Mouse (Mus musculus) right cerebral cortex, postnatal 36 days (tissue): ENCODE measurements around the gene Dnm3.

Source experiments
- DNase-seq, 2 experiments: peaks; one replicate each; pipeline ENCODE4 v3.0.0; 2022; ENCODE audit warnings: low spot score in 2 of 2, mixed read lengths in 1 of 2

The Dnm3 gene

DNA sequence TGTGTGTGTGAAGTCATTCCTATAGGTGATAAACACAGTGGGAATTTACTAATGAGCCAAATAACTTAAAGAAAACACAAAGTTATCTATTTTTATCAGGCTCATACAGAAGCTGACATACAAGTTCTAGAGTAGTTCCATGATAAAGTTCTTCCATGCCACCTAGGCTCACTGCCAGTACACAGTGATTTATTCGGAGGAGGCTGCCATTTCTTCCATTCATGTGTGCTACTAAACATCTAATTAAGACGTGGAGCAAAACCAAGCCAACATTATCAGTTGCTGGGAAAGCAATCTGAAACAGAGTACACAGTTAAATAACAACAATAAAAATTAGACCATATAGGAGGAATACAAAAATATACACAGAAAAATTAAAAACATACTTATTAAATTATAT is 150.2 kb downstream of the Dnm3 start:
- DNase-seq = no peak

DNA sequence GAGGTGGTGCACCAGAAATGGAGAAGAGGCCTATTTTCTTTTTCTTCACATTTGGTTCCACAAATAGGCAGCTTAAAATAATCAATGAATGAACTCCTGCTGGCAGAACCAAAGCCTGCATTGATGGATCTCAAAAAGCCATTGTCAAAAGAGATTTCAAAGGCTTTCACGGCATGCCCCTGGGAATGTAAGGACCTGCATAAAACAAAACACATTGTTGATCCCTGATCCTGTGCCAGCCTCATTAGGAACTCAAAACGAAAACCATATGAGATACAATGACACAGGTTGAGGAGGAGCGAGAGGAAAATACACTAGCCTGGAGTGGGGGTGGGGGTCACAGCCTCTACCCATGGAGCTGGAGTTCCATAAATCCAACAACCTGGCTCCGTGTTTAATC is 153.4 kb downstream of the Dnm3 start:
- no peak for DNase-seq

- DNase-seq = no peak
These were observed 154.7 kb downstream of the Dnm3 start for GRCm38 (mm10) chr1:162323142-162323541.

- peak in 1 of 2 experiments; percentile 38 for DNase-seq
These were observed 164.2 kb downstream of the Dnm3 start for GRCm38 (mm10) chr1:162313451-162314276.

DNA sequence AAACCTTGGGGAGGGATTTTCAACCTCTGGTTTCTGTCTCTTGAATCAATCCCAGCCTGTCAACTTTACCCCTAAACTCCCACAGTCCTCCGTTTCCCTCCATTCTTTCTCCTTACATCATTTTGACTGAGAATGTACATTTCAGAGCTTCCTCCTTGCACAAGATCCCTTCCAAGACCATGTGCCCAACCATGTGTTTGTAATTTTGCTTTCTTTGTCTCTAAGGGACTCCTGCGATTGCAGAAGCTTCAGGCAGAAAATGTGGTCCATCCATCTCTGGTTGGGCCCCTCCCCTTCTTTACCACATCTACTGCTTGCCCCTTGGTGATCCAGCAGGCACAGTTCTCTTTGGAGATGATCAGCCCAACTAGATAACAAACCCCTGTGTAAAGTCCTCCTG is 165.2 kb downstream of the Dnm3 start:
- DNase-seq = no peak

- no peak for DNase-seq
These were observed 165.7 kb downstream of the Dnm3 start for GRCm38 (mm10) chr1:162312152-162312551.

DNA sequence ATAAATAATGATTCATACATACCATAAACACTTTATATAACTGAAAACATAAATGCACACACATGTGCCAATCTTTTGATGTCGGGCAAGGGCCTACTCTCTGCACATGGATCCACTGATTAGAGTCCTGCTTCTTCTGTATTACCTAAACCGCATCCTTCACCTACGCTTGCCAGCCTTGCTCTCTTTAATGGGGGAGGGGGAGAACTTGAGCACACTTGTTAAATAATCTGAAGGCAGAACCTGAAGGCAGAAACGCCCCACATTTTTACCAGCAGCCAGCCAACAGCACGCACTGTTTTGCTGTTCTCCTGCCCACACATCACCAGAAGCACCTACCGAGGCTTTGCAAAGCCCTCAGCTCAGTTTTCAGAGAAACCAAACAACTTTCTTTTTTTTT is 172.6 kb downstream of the Dnm3 start:
- DNase-seq = peak in 1 of 2 experiments; percentile 48

DNA sequence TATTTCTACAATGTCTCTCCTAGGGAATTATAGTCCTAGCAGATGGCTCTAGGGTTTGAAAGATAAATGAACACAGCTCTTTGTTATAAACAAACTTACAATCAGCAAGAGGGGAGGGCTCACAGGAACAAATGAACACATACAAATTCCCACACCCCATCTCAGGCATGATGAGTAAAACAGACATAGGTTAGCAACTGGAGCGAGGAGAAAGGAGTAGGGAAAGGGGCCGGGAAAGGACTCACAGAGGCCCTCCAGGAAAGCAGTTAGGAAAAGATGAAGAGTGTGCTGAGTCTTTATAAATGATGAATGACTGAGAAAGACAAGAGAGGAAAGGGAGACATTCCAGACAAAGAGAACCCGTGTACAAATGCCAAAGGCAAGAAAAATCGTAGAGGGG is 175.4 kb downstream of the Dnm3 start:
- no peak for DNase-seq

DNA sequence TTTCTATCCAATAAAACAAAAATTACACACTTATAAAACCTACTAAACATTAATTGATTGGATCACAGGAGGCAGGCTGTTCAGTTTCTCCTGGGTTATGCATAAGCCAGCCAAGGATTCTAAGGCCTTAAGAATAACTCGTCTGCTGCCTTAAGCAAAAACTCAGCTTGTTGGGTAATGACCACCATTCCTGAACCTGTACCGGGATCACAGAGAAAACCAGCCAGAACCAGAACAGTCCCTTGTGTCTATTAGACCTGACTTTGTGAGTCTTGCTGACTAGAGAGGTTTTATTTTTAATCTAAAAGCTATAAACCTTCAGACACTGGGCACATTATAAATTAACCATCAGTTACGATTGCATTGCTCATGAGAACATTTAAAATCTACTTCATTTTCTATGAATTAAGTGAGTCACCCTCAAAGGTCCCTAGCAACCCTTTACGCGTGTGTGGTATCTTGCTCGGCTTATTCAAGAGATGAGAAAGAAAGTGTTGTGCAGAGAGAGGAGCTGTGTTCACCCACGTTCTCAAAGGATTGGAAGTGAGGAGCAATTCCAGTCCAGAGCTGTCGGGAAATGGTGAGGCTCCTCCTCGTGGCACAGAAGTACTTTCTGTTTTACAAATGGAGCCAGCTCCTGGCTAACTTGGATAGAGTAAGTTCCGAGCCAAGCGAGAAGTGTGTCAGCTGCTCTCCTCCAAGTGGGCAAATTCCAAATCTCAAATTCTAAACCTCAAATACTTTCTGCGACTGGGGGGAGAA is 178.1 kb downstream of the Dnm3 start:
- peak; percentile 36 to 52 for DNase-seq

- DNase-seq = no peak
These were observed 179.3 kb downstream of the Dnm3 start for GRCm38 (mm10) chr1:162298527-162298926.

DNA sequence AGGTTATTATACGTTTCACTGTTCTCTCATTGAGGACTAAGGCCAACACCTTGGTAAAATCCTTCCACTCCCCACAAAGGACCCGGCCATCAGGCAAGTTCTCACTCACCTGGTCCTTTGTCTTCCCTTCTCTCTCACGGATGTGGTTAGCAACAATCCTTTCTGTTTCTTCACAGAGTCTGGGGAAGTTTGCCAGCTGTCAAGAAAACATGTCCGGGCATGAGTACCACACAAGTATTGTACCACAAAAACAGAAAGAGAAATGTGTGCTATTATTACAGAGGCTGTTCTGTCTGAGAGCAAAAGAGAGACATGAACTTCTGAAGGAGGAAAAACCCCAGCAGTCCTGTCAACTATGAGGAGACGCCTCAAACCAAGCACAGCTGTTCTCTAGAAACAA is 182.4 kb downstream of the Dnm3 start:
- DNase-seq = no peak

DNA sequence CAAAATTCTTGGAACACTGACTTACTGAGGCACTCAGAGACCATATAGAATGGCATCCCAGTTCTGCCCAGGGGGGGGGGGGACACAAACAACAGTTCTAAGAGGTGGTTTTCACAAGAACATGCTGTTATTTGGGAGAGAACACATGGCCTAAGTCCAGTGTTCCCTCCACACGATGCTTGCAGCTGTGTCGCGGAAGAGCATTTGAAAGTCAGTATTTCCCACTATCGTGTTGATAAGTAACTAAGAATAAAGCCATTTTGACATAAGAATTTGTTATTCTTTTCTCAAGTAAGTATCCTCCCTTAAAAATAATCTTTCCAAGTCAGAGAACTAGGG is 183.3 kb downstream of the Dnm3 start:
- no peak for DNase-seq

- DNase-seq = no peak
These were observed 183.9 kb downstream of the Dnm3 start for GRCm38 (mm10) chr1:162293732-162294571.

- no peak for DNase-seq
These were observed 190.9 kb downstream of the Dnm3 start for GRCm38 (mm10) chr1:162286910-162287309.

GRCm38 (mm10) chr1:162281981-162282381 is 195.9 kb downstream of the Dnm3 start:
- DNase-seq = no peak

GRCm38 (mm10) chr1:162280052-162280451 is 197.8 kb downstream of the Dnm3 start:
- DNase-seq = no peak

- no peak for DNase-seq
These were observed 201.8 kb downstream of the Dnm3 start for GRCm38 (mm10) chr1:162276011-162276410.

GRCm38 (mm10) chr1:162274674-162275248 is 203.1 kb downstream of the Dnm3 start:
- DNase-seq = no peak

DNA sequence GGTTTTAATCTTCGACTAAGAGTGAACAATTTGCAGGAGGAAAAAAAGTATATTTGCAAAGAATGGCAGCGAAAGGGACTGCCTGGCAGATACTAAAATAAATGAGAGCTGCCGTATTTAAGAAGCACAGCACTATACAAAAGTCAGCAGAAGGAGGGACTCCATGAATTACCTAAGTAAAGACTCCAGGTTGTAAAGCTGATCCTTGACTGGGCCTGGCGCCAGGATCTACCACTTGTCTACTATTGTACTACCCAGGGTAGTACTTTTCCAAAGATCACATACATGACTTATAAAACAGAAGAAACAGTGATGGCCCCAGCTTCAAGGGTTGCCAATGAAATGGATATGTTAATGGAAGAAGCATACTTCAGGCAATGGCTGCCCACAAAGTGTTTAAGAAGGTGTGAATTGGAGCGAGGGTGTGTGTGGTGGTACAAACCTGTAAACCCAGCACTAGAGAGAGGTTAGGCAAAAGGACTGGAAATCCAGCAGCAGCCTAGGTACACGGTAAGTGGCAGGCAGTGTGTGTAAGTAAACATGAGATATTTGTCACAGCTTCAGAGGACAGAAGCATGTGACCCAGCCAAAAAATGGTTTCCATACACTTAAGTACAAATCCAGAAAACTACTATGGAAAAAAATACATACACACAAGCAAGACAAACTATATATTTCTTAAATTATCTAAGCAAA is 220.8 kb downstream of the Dnm3 start:
- no peak for DNase-seq

GRCm38 (mm10) chr1:162254944-162255343 is 222.9 kb downstream of the Dnm3 start:
- DNase-seq = no peak

- DNase-seq = no peak
These were observed 223.7 kb downstream of the Dnm3 start for GRCm38 (mm10) chr1:162253971-162254641.
